Mouse (Mus musculus) liver, embryonic 18 days (tissue): Measurements from ENCODE around the gene Snx4. TPM values are rescaled to one million over a fixed set of nuclear protein-coding genes. Genes with fewer than 3 reads are reported as not detected.

Source experiments
- polyA plus RNA-seq: library from polyadenylated mRNA; depleted of rRNA; stranded (reverse); fragments of >200 nt; gene quantifications from 2 replicates; pipeline ENCODE4 v1.2.3, GENCODE M21; 2012; rRNA removed

Snx4 gene
- 9.7 and 10.1 TPM in 2 replicates for polyA plus RNA-seq

DNA sequence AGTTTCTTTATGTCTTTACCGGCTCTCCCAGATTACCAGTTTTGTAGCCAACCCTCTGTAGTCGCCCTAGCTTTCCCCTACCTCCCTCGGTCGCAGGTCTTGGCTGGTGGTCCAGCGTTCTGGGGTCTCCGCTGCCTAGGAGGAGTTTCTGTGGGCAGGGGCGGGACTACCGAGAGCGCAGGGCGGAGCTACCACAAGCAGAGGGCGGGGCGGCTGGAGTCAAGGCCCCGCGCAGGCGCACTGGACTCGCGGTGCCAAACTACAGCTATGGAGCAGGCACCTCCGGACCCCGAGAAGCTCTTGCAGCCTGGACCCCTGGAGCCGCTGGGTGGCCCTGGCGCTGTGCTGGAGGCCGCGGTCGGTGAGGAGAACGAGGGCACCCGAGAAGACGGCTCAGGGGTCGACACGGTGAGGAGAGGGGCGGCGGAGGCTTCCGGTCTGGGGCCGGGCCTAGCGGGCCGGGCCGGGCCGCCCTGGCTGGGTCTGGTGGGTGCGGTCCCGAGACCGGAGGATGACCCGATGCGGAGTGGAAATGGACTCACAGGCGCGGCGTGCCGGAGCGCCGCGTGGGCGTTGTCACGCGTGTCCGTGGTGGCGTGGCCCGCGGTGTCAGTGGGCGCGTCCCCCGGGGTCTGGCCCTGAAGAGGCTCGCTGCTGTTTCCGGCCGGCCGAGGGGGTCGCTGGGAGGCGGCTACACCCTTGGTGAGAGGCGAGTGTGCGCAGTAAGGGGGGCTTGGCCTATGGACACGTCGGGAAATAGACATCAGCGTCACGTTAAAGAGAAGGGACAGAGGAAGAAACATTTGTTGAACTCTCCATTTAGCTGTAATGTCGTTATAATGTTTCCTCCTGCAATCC is at the start of gene Snx4:
Snx4 (plus strand) TSS at position 249 of the 858 bp plus-strand sequence.

Other genes with a start within 250 kb of the Snx4 start
- gene Iqcg, start 195.2 kb upstream of the Snx4 start, polyA plus RNA-seq, result 0.79 and 0.82 TPM in 2 replicates
- 805 and 827 TPM in 2 replicates for gene Rpl35a, start 195.0 kb upstream of the Snx4 start, polyA plus RNA-seq
- gene Lmln, start 188.9 kb upstream of the Snx4 start, polyA plus RNA-seq, result 1.2 and 1.6 TPM in 2 replicates
- gene Osbpl11, start 66.4 kb upstream of the Snx4 start, polyA plus RNA-seq, result 9.1 and 9.8 TPM in 2 replicates
- 4.8 and 4.9 TPM in 2 replicates for gene Zfp148, start 129.4 kb downstream of the Snx4 start, polyA plus RNA-seq